Mouse (Mus musculus): ENCODE data around the gene Sh3yl1. TPM values are rescaled to one million over a fixed set of nuclear protein-coding genes. Genes with fewer than 3 reads are reported as not detected.

Gene Sh3yl1
- total RNA-seq (2021) = 1 to 10 TPM; 2.5 to 3.5 TPM
- long read RNA-seq, experiment 1, transcript Sh3yl1-201 (10 exons, 1,750 nt) = major isoform, 6 of 7 reads
- long read RNA-seq, experiment 1, partial matches to known transcripts = 0 of 7 reads
- long read RNA-seq, experiment 1, other reads (novel, unspliced or antisense) = 0 of 7 reads
- long read RNA-seq, experiment 2, partial matches to known transcripts = 0 of 3 reads
- long read RNA-seq, experiment 2, other reads (novel, unspliced or antisense) = 0 of 3 reads

- peak; percentile 96 to 97 for DNase-seq
Measured at GRCm38 (mm10) chr12:30911261-30912047, at the start of gene Sh3yl1, which contains the start of gene Acp1. Gene Sh3yl1, plus strand, starts transcription at chr12:30911668. Gene Acp1, minus strand, starts transcription at chr12:30911589.

- DNase-seq = no peak
Measured at GRCm38 (mm10) chr12:30864347-30864746, 47.1 kb upstream of the Sh3yl1 start.

- DNase-seq = no peak
Measured at GRCm38 (mm10) chr12:30865781-30866180, 45.7 kb upstream of the Sh3yl1 start.

- DNase-seq = peak in 1 of 2 experiments; percentile 16
Measured at GRCm38 (mm10) chr12:30879447-30879846, 32.0 kb upstream of the Sh3yl1 start.

DNA sequence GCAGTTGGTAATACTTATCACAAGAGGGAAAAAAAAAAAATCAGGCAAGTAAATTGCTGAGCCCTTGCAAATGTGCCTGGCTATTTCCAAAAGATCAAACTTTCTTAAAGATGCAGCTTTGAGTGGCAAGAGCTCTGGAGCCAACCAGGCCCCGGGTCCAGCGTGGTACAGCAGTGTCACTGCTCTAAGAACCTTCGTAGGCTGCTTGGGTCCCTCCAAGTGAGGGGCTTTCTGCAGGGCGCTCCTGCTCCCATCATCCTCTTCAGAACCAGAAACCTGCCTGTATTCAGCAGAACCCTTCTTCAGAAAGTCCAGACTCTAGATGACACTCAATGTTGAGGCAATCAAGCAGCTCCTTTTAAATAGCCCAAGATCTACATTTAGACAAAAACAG is 27.9 kb upstream of the Sh3yl1 start:
- DNase-seq = no peak

- peak in 1 of 2 experiments; percentile 6 for DNase-seq
Measured at GRCm38 (mm10) chr12:30883986-30884621, 27.4 kb upstream of the Sh3yl1 start, which contains the start of gene Alkal2. Gene Alkal2, plus strand, starts transcription at chr12:30884322.

- no peak for DNase-seq
Measured at GRCm38 (mm10) chr12:30884622-30885230, 26.7 kb upstream of the Sh3yl1 start.

- DNase-seq = peak in 1 of 2 experiments; percentile 21
Measured at GRCm38 (mm10) chr12:30885891-30886290, 25.6 kb upstream of the Sh3yl1 start.

DNA sequence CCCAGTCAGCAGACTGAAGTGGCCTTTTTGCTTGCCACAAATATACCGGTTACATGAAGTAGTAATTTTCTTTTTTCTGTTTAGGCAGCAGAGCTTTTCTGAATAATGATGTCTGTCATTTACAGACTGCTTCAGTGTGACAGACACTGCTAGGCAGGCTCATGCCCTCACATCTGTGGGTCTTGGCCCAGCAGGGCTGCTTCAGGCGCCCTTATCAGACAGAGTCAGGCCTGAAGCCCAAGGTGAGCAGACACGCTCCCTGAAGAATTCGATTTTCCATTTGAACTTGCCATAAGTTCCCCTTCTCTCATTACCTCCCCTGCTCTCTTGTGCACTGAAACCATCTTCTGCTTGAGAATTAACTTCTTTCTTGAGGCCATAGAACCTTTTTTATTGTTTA is 23.5 kb upstream of the Sh3yl1 start:
- DNase-seq = no peak

GRCm38 (mm10) chr12:30890067-30890466 is 21.4 kb upstream of the Sh3yl1 start:
- DNase-seq = peak; percentile 55 to 76

GRCm38 (mm10) chr12:30891438-30891837 is 20.0 kb upstream of the Sh3yl1 start:
- no peak for DNase-seq

GRCm38 (mm10) chr12:30897039-30897438 is 14.4 kb upstream of the Sh3yl1 start:
- DNase-seq = no peak

GRCm38 (mm10) chr12:30908658-30909057 is 2.8 kb upstream of the Sh3yl1 start:
- no peak for DNase-seq

DNA sequence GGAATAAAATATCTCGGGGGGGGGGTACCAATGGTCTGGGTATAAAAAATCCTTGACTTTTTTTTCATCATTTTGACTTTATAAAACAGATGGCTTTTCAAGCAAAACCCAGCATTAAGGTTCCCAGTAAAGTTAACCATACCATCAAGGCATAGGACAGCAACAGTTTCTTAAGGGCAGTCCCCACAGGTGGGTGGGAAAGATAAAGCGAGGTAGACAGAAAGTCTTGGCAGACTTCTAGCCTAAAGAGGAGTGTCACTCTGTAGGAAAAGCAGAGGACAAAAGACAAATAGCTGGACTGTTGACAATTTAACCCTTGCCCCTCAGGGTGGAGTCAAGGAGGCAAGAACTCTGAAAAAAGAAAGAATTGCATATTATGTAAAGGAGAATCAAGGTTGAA is 1.6 kb upstream of the Sh3yl1 start:
- no peak for DNase-seq

DNA sequence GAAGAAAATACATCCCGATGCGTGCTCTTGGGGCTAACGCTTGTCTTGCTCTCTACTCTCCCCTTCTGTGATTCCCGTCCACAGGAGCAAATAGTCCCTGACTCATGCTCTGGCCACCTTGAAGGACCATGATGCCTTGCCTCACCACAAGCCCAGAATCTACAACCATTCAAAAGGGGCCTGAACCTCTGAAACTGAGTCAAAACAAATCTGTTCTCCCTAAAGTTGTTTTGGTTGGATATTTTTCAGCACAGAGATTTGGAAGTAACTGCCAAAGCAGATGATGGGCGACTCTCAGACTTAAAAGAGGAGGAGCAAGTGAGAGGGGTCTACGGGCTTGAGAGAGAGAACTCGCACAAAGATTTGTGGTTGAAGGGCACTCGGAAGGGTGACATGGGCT is 608 bp upstream of the Sh3yl1 start:
- DNase-seq = peak in 1 of 2 experiments; percentile 8

DNA sequence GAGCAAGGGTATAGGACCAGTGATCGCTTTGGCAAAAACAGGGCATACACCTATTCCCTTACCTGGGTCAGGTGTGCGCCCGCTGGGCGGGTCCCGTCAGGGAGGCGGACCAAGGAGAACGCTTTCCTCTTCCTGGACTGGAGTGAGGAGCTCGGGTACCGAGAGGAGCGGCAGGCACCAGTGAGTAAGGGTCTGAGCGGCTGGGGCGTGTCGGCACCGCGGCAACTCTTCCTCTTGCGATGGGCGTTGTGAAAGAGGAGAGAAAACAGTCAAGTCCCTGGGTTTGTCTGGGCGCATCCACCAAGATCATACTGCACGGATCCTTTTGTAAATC is 547 bp downstream of the Sh3yl1 start:
- peak; percentile 30 to 45 for DNase-seq

DNA sequence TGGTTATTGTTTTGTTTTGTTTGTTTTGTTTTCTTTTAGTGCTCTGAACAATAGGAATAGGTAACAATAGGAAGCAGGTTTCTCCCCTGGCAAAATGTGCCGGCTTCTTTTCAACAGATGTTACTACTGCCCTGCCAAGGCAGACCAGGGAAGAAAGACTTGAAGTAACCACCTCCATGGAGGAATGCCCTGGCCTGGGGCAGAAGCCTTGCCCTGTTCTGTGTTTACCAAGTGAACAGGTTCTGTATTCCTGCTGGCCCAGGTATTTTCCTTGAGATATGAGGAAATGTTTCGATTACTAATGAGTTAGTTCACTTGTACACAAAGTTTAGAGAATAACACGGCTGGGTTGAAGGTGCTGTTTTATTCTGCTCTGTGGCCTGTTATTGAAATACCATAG is 1.4 kb downstream of the Sh3yl1 start:
- DNase-seq = no peak

DNA sequence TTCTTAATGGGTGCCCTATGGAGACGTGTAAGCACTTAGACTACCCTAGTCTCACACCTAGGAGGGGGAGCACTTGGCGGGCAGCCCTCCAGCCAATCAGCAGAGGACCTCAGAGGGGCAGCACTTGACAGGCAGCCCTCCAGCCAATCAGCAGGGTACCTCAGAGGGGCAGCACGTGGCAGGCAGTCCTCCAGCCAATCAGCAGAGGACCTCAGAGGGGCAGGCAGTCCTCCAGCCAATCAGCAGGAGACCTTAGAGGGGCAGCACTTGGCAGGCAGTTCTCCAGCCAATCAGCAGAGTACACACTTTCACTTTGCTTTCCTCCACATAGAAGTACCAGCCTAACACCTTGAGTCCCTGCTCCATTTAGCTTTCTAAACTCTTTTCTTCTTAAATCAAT is 10.9 kb downstream of the Sh3yl1 start:
- DNase-seq = no peak

GRCm38 (mm10) chr12:30928182-30928581 is 16.7 kb downstream of the Sh3yl1 start:
- DNase-seq = no peak

- DNase-seq = no peak
Measured at GRCm38 (mm10) chr12:30933299-30933698, 21.8 kb downstream of the Sh3yl1 start.

- DNase-seq = no peak
Measured at GRCm38 (mm10) chr12:30936899-30937298, 25.4 kb downstream of the Sh3yl1 start.

Data from adrenal gland, postnatal 36 days (tissue).